Mouse (Mus musculus) layer of hippocampus, postnatal 25 days (tissue): ENCODE data around the gene Tlnrd1. TPM values are rescaled to one million over a fixed set of nuclear protein-coding genes. Genes with fewer than 3 reads are reported as not detected.

Experiments
- DNase-seq, 2 experiments: peaks; one replicate each; pipeline ENCODE4 v3.0.0; 2022; ENCODE audit warnings: mixed read lengths in 2 of 2, low spot score in 1 of 2; ENCODE audit errors: extremely low spot score in 1 of 2
- total RNA-seq, 2 experiments: library from RNA; stranded (reverse); gene quantifications; 2 replicates each; pipeline ENCODE4 v1.2.3; 2021

Gene Tlnrd1
- total RNA-seq, 2 experiments from 2014 or later = 20.0 to 21.4 TPM

GRCm38 (mm10) chr7:83847187-83848075, 36.7 kb downstream of the Tlnrd1 start:
- DNase-seq = no peak

DNA sequence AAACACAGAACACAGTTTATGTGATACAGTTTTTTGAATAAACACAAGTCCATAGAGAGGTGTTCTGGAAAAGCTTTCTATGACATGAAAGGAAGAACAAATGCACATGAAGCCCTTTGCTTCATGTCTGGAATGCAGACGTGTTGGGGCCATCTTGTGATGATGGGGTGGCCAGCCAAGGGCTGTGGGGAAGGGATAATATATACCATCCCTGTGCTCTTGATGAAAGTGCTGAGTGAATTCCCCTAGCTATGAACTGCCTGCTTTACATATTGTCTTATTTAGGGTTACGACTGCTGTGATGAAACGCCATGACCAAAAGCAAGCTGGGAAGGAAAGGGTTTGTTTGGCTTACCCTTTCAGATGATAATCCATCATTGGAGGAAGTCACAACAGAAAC, 39.3 kb downstream of the Tlnrd1 start:
- DNase-seq = no peak

- DNase-seq = no peak
Measured at GRCm38 (mm10) chr7:83842486-83843259, 41.4 kb downstream of the Tlnrd1 start.

GRCm38 (mm10) chr7:83840076-83840475, 44.0 kb downstream of the Tlnrd1 start:
- DNase-seq = no peak

- no peak for DNase-seq
Measured at GRCm38 (mm10) chr7:83838525-83839224, 45.4 kb downstream of the Tlnrd1 start.

Other genes starting within 250 kb of the Tlnrd1 start
- gene Il16, start 138.6 kb downstream of the Tlnrd1 start, total RNA-seq = 10 to 100 TPM; 58.7 to 59.7 TPM
- gene Cfap161, start 89.4 kb downstream of the Tlnrd1 start, total RNA-seq = under 1 TPM; 0.86 to 0.87 TPM
- gene Mesd, start 161 bp upstream of the Tlnrd1 start, total RNA-seq = 10 to 100 TPM; 56.5 to 63.2 TPM
- gene Cemip, start 202.2 kb upstream of the Tlnrd1 start, total RNA-seq = 10 to 100 TPM; 21.6 to 25.9 TPM